Mouse (Mus musculus) erythroblast, embryonic 14.5 days (primary cell): Measurements from ENCODE around the gene Col25a1. TPM values are rescaled to one million over a fixed set of nuclear protein-coding genes. Genes with fewer than 3 reads are reported as not detected.

Experiments used
- H3K27me3 ChIP-seq: 2 replicates; pipeline ENCODE4 v1.6.1; 2012; ENCODE audit warnings: inconsistent platforms; ENCODE audit not compliant: control insufficient read depth
- H3K36me3 ChIP-seq: 2 replicates; pipeline ENCODE4 v1.6.1; 2012; ENCODE audit warnings: mild to moderate bottlenecking, inconsistent platforms; ENCODE audit not compliant: control insufficient read depth
- H3K4me1 ChIP-seq: 2 replicates; pipeline ENCODE4 v1.6.1; 2012; ENCODE audit warnings: inconsistent platforms; ENCODE audit not compliant: control insufficient read depth
- H3K4me3 ChIP-seq: replicated peaks from 2 replicates; pipeline ENCODE3; 2012; ENCODE audit warnings: moderate library complexity, mild to moderate bottlenecking, inconsistent platforms
- H3K9me3 ChIP-seq: 2 replicates; pipeline ENCODE4 v1.6.1; 2012; ENCODE audit warnings: low read length, inconsistent platforms, mixed read lengths; ENCODE audit not compliant: control insufficient read depth
- GATA1 ChIP-seq: IDR thresholded peaks from 2 replicates; pipeline ENCODE4 v1.6.1; 2012; ENCODE audit warnings: low read length, inconsistent platforms, mixed read lengths
- TAL1 ChIP-seq: IDR thresholded peaks from 3 replicates; pipeline ENCODE4 v1.6.1; 2012; ENCODE audit warnings: low read length, inconsistent platforms, mixed read lengths
- polyA plus RNA-seq: library from polyadenylated mRNA; stranded (reverse); fragments of >175 nt; gene quantifications from 2 replicates; pipeline ENCODE4 v1.2.3, GENCODE M21; 2012

Col25a1 gene
- polyA plus RNA-seq, 1 experiment: 0.01 TPM

- Histone ChIP-seq H3K4me3 (no peak overlapping the region), H3K4me1 (no peaks in the 10 kb centered on the region), H3K27me3 (no peaks in the 10 kb centered on the region), H3K9me3 (no peaks in the 10 kb centered on the region), H3K36me3 (no peaks in the 10 kb centered on the region)
- TF ChIP-seq TAL1: no peak
- no peak for TF ChIP-seq GATA1
These were observed 357.5 kb downstream of the Col25a1 start for GRCm38 (mm10) chr3:130488839-130489238.

DNA sequence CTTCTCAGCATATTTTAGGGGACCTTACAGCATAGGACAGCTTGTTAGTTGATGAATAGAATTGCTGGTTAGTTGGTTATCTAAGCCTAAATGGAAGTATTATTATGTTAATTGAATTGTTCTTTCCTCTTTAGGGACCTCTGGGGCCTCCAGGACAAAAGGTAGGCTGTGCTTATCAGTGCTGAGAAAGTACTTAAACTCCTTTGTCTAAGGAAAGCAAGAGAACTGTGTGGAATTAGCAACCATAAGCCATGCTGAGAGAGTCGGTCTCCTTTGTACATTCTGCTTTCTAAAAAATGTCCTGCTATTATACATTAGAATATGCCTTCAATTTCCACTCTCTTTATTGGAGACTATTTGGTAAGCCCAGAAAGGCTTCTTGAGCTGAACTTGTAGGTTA lies 362.9 kb downstream of the Col25a1 start:
- H3K9me3 ChIP-seq: no peaks in the 10 kb centered on the region
- no peak overlapping the region for H3K4me3 ChIP-seq
- no peaks in the 10 kb centered on the region for H3K27me3 ChIP-seq
- no peaks in the 10 kb centered on the region for H3K36me3 ChIP-seq
- no peak for TF ChIP-seq GATA1
- no peak for TF ChIP-seq TAL1
- H3K4me1 ChIP-seq: no peaks in the 10 kb centered on the region

- Histone ChIP-seq H3K9me3 (no peaks in the 10 kb centered on the region), H3K27me3 (no peaks in the 10 kb centered on the region), H3K4me3 (no peak overlapping the region), H3K4me1 (no peaks in the 10 kb centered on the region), H3K36me3 (no peaks in the 10 kb centered on the region)
- TF ChIP-seq GATA1: no peak
- no peak for TF ChIP-seq TAL1
These were observed 363.5 kb downstream of the Col25a1 start for GRCm38 (mm10) chr3:130494665-130495396.

DNA sequence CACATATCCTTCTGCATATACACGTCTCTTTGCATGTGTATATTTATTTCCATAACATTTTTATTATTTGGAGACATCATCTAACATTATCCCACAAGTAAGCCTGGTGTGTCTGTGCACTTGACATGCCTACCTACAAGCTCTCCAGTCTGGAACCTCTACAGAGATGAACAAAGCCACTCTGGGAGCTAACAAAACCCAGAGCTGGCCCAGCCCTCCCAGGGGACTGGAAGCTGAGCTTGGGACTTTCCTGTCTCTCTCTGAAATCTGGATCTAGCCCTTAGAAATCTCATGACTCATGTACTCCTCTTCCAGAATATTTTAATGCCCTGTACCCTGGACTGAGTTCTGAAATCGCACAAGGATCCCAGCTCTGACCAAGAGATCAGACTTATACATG lies 365.7 kb downstream of the Col25a1 start:
- H3K4me1 ChIP-seq: no peaks in the 10 kb centered on the region
- TF ChIP-seq GATA1 (no peak), TAL1 (no peak)
- H3K27me3 ChIP-seq: no peaks in the 10 kb centered on the region
- no peaks in the 10 kb centered on the region for H3K9me3 ChIP-seq
- no peaks in the 10 kb centered on the region for H3K36me3 ChIP-seq
- no peak overlapping the region for H3K4me3 ChIP-seq

GRCm38 (mm10) chr3:130501713-130502112 lies 370.4 kb downstream of the Col25a1 start:
- no peak for TF ChIP-seq TAL1
- TF ChIP-seq GATA1: no peak
- Histone ChIP-seq H3K36me3 (no peaks in the 10 kb centered on the region), H3K4me3 (no peak overlapping the region), H3K9me3 (no peaks in the 10 kb centered on the region), H3K4me1 (no peaks in the 10 kb centered on the region), H3K27me3 (no peaks in the 10 kb centered on the region)

DNA sequence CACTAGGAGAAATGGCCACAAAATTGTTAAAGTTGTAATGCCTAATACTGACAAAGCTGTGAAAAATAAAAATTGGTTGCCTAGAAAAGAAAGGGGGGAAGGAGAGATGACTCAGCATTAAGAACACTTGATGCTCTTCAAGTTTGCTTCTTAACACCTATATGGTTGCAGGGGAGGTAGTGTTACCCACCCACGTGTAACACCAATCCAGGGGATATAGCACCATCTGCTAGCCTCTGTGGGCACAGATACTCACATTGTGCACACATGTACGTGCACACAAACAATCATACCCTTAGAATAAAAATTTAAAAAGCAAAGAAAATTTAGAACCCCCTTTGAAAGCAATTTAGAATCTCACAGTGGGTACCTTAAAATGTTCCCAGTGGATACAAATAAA lies 377.0 kb downstream of the Col25a1 start:
- Histone ChIP-seq H3K36me3 (no peaks in the 10 kb centered on the region), H3K4me3 (no peak overlapping the region)
- TF ChIP-seq TAL1 (no peak), GATA1 (no peak)

GRCm38 (mm10) chr3:130518457-130518879 lies 387.2 kb downstream of the Col25a1 start:
- TF ChIP-seq TAL1: no peak
- no peak for TF ChIP-seq GATA1
- H3K4me3 ChIP-seq: no peak overlapping the region
- H3K4me1 ChIP-seq: no peaks in the 10 kb centered on the region
- no peaks in the 10 kb centered on the region for H3K36me3 ChIP-seq
- H3K27me3 ChIP-seq: no peaks in the 10 kb centered on the region
- H3K9me3 ChIP-seq: no peaks in the 10 kb centered on the region

More for the DNA sequence above, 377.0 kb downstream of the Col25a1 start:
- Histone ChIP-seq H3K4me1 (no peaks in the 10 kb centered on the region), H3K27me3 (no peaks in the 10 kb centered on the region), H3K9me3 (no peaks in the 10 kb centered on the region)

- Histone ChIP-seq H3K36me3 (no peaks in the 10 kb centered on the region), H3K9me3 (no peaks in the 10 kb centered on the region), H3K27me3 (no peaks in the 10 kb centered on the region), H3K4me3 (no peak overlapping the region), H3K4me1 (no peaks in the 10 kb centered on the region)
- TF ChIP-seq TAL1 (no peak), GATA1 (no peak)
These were observed 390.7 kb downstream of the Col25a1 start for GRCm38 (mm10) chr3:130521834-130522476.

DNA sequence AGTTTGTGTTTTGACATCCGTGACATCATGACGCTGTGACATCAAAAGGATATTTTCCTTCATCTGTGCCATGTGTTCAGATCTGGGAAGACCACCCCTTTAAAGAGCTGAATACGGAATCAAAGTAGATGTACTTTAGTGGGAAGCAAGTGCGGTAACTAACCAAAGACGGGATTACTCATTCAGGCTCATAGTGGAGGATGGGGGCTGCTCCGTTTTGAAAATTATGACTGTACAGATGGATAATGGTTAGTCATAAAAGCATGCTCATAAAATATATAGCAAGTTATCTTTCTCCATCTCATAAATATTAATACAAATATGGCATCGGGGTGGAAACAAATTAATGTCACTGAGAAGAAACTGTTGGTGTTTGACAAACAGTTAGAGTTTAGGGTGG lies 391.7 kb downstream of the Col25a1 start:
- H3K27me3 ChIP-seq: no peaks in the 10 kb centered on the region
- peaks cover 2% of the 10 kb centered on the region; the same call in 1 of the 2 replicates for H3K9me3 ChIP-seq
- TF ChIP-seq TAL1 (no peak), GATA1 (no peak)
- no peaks in the 10 kb centered on the region for H3K36me3 ChIP-seq
- no peak overlapping the region for H3K4me3 ChIP-seq
- H3K4me1 ChIP-seq: no peaks in the 10 kb centered on the region
